Mouse (Mus musculus) hindbrain, embryonic 10.5 days (tissue): Measurements from ENCODE around the gene Zscan4f. TPM values are rescaled to one million over a fixed set of nuclear protein-coding genes. Genes with fewer than 3 reads are reported as not detected.
"Not testable (repeated sequence)": the region's sequence is repeated elsewhere in the genome, so short reads cannot be mapped to it uniquely, and the experiment has no call there.

Experiments used
- DNase-seq: peaks from one replicate; pipeline ENCODE4 v3.0.0-alpha.2; 2017; ENCODE audit warnings: low spot score
- H3K27ac ChIP-seq: fragments of 300-500 bp; sonication (generic); 2 replicates; pipeline ENCODE4 v1.5.1; 2016; ENCODE audit warnings: mild to moderate bottlenecking, moderate library complexity
- H3K27me3 ChIP-seq: fragments of 300-500 bp; sonication (generic); 2 replicates; pipeline ENCODE4 v1.6.1; 2016; ENCODE audit warnings: mild to moderate bottlenecking; ENCODE audit not compliant: poor library complexity, insufficient read depth, severe bottlenecking
- H3K36me3 ChIP-seq: fragments of 300-500 bp; sonication (generic); 2 replicates; pipeline ENCODE4 v1.6.1; 2016; ENCODE audit warnings: mild to moderate bottlenecking, moderate library complexity
- H3K4me1 ChIP-seq: fragments of 300-500 bp; sonication (generic); replicated peaks from 2 replicates; pipeline ENCODE4 v1.6.1; 2016; ENCODE audit warnings: mild to moderate bottlenecking
- H3K4me3 ChIP-seq: fragments of 300-500 bp; sonication (generic); 2 replicates; pipeline ENCODE4 v1.5.1; 2016; ENCODE audit warnings: mild to moderate bottlenecking, moderate library complexity
- H3K9me3 ChIP-seq: fragments of 300-500 bp; sonication (generic); 2 replicates; pipeline ENCODE4 v1.6.1; 2016; ENCODE audit warnings: mild to moderate bottlenecking, moderate library complexity
- WGBS: fragments of 180-500 bp; shearing (Covaris S2); methylation state at CpG from one replicate; pipeline ENCODE4 v1.1.7; 2016; 5-methylcytosine and 5-hydroxymethylcytosine counted together
- polyA plus RNA-seq: library from polyadenylated mRNA; unstranded; fragments of >200 nt; fragmentation: Nextera tagmentation; extraction: Ambion mirVana; gene quantifications from 2 replicates; pipeline ENCODE4 v1.2.1, GENCODE M21; 2016

Zscan4f gene
- not detected in 2 replicates for polyA plus RNA-seq

DNA sequence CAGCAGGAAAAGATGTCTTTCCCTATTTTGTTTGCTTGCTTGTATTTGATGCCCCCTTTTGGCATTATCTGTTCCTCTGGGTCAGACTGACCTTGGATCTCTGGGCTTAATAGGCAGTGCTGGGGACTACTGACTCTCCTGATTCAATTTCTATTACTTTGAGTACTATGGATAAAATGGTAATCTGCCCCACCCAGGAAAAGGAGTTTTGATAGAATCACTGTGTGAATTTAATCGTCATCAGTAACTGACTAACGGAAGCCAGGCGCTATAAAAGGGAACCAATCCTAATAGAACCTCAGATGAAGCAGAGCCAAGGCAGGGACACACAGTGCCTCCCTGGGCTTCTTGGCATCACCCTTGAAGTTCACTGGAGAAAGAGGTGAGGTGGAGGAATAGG lies at the start of gene Zscan4f:
Gene Zscan4f (plus strand): TSS at position 301 of the 400 bp plus-strand sequence.
- WGBS: 93% methylated on average over 3 of the region's 3 CpGs
- not testable (repeated sequence) for H3K4me1 ChIP-seq, H3K27me3 ChIP-seq

GRCm38 (mm10) chr7:11384641-11385040 lies 13.1 kb upstream of the Zscan4f start:
- H3K27me3 ChIP-seq, H3K36me3 ChIP-seq, H3K27ac ChIP-seq: not testable (repeated sequence)

More for the DNA sequence above, at the start of gene Zscan4f:
- H3K36me3 ChIP-seq, H3K9me3 ChIP-seq, H3K27ac ChIP-seq, H3K4me3 ChIP-seq, DNase-seq: not testable (repeated sequence)

More at GRCm38 (mm10) chr7:11384641-11385040, 13.1 kb upstream of the Zscan4f start:
- H3K9me3 ChIP-seq, DNase-seq, H3K4me1 ChIP-seq, H3K4me3 ChIP-seq: not testable (repeated sequence)

Other genes with a start within 250 kb of the Zscan4f start
- not detected in 2 replicates for gene Zscan4d, start 231.8 kb upstream of the Zscan4f start, polyA plus RNA-seq
- not detected in 2 replicates for gene Zscan4e, start 87.2 kb upstream of the Zscan4f start, polyA plus RNA-seq
- not detected in 2 replicates for gene Zscan4-ps2, start 116.4 kb downstream of the Zscan4f start, polyA plus RNA-seq
- gene Zscan4-ps3, start 211.4 kb downstream of the Zscan4f start, polyA plus RNA-seq: not detected in 2 replicates